Mouse (Mus musculus): ENCODE results near the gene Gpx4.
A peak's percentile ranks its signal among the peaks of the same experiment; 100 is the strongest.
"Not testable (repeated sequence)": the region's sequence is repeated elsewhere in the genome, so short reads cannot be mapped to it uniquely, and the experiment has no call there.

Gpx4 gene

GRCm38 (mm10) chr10:80023758-80024157, 23.2 kb upstream of the Gpx4 start:
- DNase-seq (ENCODE audit: low read depth) = no peak

- DNase-seq (ENCODE audit: low read depth) = no peak
Observed at GRCm38 (mm10) chr10:80024229-80025043, 22.5 kb upstream of the Gpx4 start.

- DNase-seq (ENCODE audit: low read depth) = no peak
Observed at GRCm38 (mm10) chr10:80025044-80025347, 22.0 kb upstream of the Gpx4 start.

- no peak for DNase-seq (ENCODE audit: low read depth)
Observed at GRCm38 (mm10) chr10:80025463-80025862, 21.5 kb upstream of the Gpx4 start.

- no peak for DNase-seq (ENCODE audit: low read depth)
Observed at GRCm38 (mm10) chr10:80025889-80026288, 21.1 kb upstream of the Gpx4 start.

GRCm38 (mm10) chr10:80027681-80028520, 19.1 kb upstream of the Gpx4 start:
- no peak for DNase-seq (ENCODE audit: low read depth)

GRCm38 (mm10) chr10:80028521-80028846, 18.5 kb upstream of the Gpx4 start:
- no peak for DNase-seq (ENCODE audit: low read depth)

- no peak for DNase-seq (ENCODE audit: low read depth)
Observed at GRCm38 (mm10) chr10:80030191-80030590, 16.8 kb upstream of the Gpx4 start.

GRCm38 (mm10) chr10:80030736-80031135, 16.2 kb upstream of the Gpx4 start:
- DNase-seq (ENCODE audit: low read depth) = no peak

GRCm38 (mm10) chr10:80032799-80033480, 14.0 kb upstream of the Gpx4 start:
- DNase-seq (ENCODE audit: low read depth) = no peak

GRCm38 (mm10) chr10:80033511-80034391, 13.2 kb upstream of the Gpx4 start:
- no peak for DNase-seq (ENCODE audit: low read depth)

GRCm38 (mm10) chr10:80035148-80035547, 11.8 kb upstream of the Gpx4 start:
- no peak for DNase-seq (ENCODE audit: low read depth)

- DNase-seq (ENCODE audit: low read depth) = no peak
Observed at GRCm38 (mm10) chr10:80035686-80036085, 11.3 kb upstream of the Gpx4 start.

GRCm38 (mm10) chr10:80036832-80037231, 10.1 kb upstream of the Gpx4 start:
- DNase-seq (ENCODE audit: low read depth) = no peak

GRCm38 (mm10) chr10:80039559-80039979, 7.4 kb upstream of the Gpx4 start, which contains the start of gene Polr2e:
Gene Polr2e (minus strand): TSS chr10:80039795.
- DNase-seq (ENCODE audit: low read depth) = peak; percentile 95

GRCm38 (mm10) chr10:80041409-80042060, 5.4 kb upstream of the Gpx4 start:
- not testable (repeated sequence) for DNase-seq (ENCODE audit: low read depth)

GRCm38 (mm10) chr10:80044087-80044486, 2.9 kb upstream of the Gpx4 start:
- no peak for DNase-seq (ENCODE audit: low read depth)

- not testable (repeated sequence) for DNase-seq (ENCODE audit: low read depth)
Observed at GRCm38 (mm10) chr10:80045364-80045763, 1.6 kb upstream of the Gpx4 start.

GRCm38 (mm10) chr10:80045766-80046165, 1.2 kb upstream of the Gpx4 start:
- DNase-seq (ENCODE audit: low read depth) = no peak

GRCm38 (mm10) chr10:80048396-80048795, 1.4 kb downstream of the Gpx4 start:
- DNase-seq (ENCODE audit: low read depth) = no peak

GRCm38 (mm10) chr10:80048834-80049233, 1.9 kb downstream of the Gpx4 start:
- DNase-seq (ENCODE audit: low read depth) = no peak
